Mouse (Mus musculus) liver, postnatal 0 days (tissue): ENCODE results near the gene Mgat5. TPM values are rescaled to one million over a fixed set of nuclear protein-coding genes. Genes with fewer than 3 reads are reported as not detected.

ENCODE experiments used
- ATAC-seq: fragments of 200-750 bp; cut with Nextera tagmentation; 2 replicates; pipeline ENCODE4 v1.8.0; 2017; ENCODE audit warnings: mild to moderate bottlenecking, moderate library complexity
- DNase-seq: peaks from one replicate; pipeline ENCODE4 v3.0.0-alpha.2; 2016
- H3K27ac ChIP-seq: fragments of 300-500 bp; sonication (generic); 2 replicates; pipeline ENCODE4 v1.5.1; 2014; ENCODE audit warnings: antibody characterized with exemption, moderate library complexity, mild to moderate bottlenecking, low read depth
- H3K27me3 ChIP-seq: fragments of 300-500 bp; sonication (generic); 2 replicates; pipeline ENCODE4 v1.6.1; 2014; ENCODE audit warnings: low read length, control low read depth, mixed read lengths; ENCODE audit not compliant: insufficient read depth
- H3K36me3 ChIP-seq: fragments of 300-500 bp; sonication (generic); replicated peaks from 2 replicates; pipeline ENCODE4 v1.6.1; 2014; ENCODE audit warnings: mild to moderate bottlenecking, control low read depth, low read length, moderate library complexity, mixed read lengths; ENCODE audit not compliant: insufficient read depth
- H3K4me1 ChIP-seq: fragments of 300-500 bp; sonication (generic); 2 replicates; pipeline ENCODE4 v1.6.1; 2014; ENCODE audit warnings: antibody characterized with exemption, mild to moderate bottlenecking, control low read depth; ENCODE audit not compliant: insufficient read depth
- H3K4me2 ChIP-seq: fragments of 300-500 bp; sonication (generic); 2 replicates; pipeline ENCODE4 v1.6.1; 2014; ENCODE audit warnings: low read depth, mild to moderate bottlenecking, low read length, moderate library complexity, mixed read lengths
- H3K4me3 ChIP-seq: fragments of 300-500 bp; sonication (generic); 2 replicates; pipeline ENCODE4 v1.5.1; 2014; ENCODE audit warnings: low read depth, low read length
- H3K9ac ChIP-seq: fragments of 300-500 bp; sonication (generic); replicated peaks from 2 replicates; pipeline ENCODE4 v1.6.1; 2014; ENCODE audit warnings: mild to moderate bottlenecking, moderate library complexity
- H3K9me3 ChIP-seq: fragments of 300-500 bp; sonication (generic); 2 replicates; pipeline ENCODE4 v1.6.1; 2016; ENCODE audit warnings: mild to moderate bottlenecking, control low read depth, low read length, mixed read lengths
- CTCF ChIP-seq: sonication (generic); IDR thresholded peaks from 2 replicates; pipeline ENCODE4 v1.5.1; 2016; ENCODE audit warnings: antibody characterized with exemption, low read depth
- EP300 ChIP-seq: IDR thresholded peaks from 2 replicates; pipeline ENCODE4 v1.6.1; 2016; ENCODE audit warnings: antibody characterized with exemption, low read depth, mild to moderate bottlenecking
- WGBS: fragments of 180-500 bp; shearing (Covaris S2); extraction: QIAGEN DNeasy Blood & Tissue Kit; methylation state at CpG from one replicate; pipeline ENCODE4 v1.1.7; 2014; ENCODE audit not compliant: insufficient replicate concordance; 5-methylcytosine and 5-hydroxymethylcytosine counted together
- polyA plus RNA-seq: library from polyadenylated mRNA; unstranded; fragments of >200 nt; fragmentation: Nextera tagmentation; extraction: Ambion mirVana; gene quantifications from 2 replicates; pipeline ENCODE4 v1.2.1, GENCODE M21; 2015

Gene Mgat5
- polyA plus RNA-seq, 1 experiment from 2014 or later: 0.86 TPM

DNA sequence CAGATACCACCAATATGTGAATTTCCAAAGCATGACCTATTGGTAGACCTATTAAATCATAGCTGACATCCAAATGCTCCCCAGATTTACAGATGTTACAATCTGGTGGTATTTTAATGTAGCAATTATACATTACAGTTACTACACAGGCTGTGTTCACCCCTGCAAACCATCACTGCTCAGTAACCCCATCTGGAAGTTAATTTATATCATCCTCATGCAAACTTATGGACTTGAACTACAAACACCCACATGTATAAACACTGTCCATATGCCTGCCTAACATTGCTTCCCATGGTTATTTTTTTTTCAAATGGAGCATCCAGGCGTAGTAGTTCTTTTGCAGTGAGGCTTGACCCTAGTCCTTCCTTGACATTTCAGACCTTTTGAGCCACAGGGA lies 236.2 kb downstream of the Mgat5 start:
- ATAC-seq: no peak
- WGBS: 78% methylated on average over 1 of the region's 1 CpGs
- Histone ChIP-seq H3K9me3 (no peaks in the 10 kb centered on the region), H3K9ac (no peak overlapping the region), H3K4me3 (no peak overlapping the region), H3K4me2 (no peak overlapping the region), H3K27me3 (no peaks in the 10 kb centered on the region), H3K36me3 (no peaks in the 10 kb centered on the region), H3K27ac (no peak overlapping the region), H3K4me1 (no peaks in the 10 kb centered on the region)
- no peak for DNase-seq
- TF ChIP-seq CTCF: no peak

DNA sequence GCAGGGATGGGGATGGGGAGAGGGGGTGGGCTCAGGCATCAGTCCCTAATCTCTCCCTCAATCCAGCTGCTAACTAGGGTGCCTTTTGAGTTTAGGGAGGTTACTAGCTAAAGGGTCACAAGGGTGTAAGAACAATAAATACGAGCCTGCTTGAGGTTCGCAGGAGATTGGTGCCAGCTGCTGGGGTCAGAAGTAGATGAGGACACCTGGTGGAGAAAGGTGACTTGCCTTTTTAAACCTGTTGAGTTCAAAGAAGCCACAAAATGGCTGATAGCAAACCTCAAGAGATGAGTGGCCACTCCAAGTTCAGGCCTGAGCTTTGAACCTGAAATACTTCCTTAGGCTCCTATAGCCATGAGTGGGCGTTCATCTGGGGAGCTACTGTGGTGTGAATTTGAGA lies 236.9 kb downstream of the Mgat5 start:
- no peaks in the 10 kb centered on the region for H3K9me3 ChIP-seq
- H3K27me3 ChIP-seq: no peaks in the 10 kb centered on the region
- TF ChIP-seq CTCF (no peak), EP300 (no peak)
- ATAC-seq (no peak), DNase-seq (no peak)
- no peak overlapping the region for H3K27ac ChIP-seq
- no peaks in the 10 kb centered on the region for H3K4me1 ChIP-seq
- 69% methylated on average over 3 of the region's 3 CpGs for WGBS
- H3K4me2 ChIP-seq: no peak overlapping the region
- H3K4me3 ChIP-seq: no peak overlapping the region
- H3K9ac ChIP-seq: no peak overlapping the region
- no peaks in the 10 kb centered on the region for H3K36me3 ChIP-seq

DNA sequence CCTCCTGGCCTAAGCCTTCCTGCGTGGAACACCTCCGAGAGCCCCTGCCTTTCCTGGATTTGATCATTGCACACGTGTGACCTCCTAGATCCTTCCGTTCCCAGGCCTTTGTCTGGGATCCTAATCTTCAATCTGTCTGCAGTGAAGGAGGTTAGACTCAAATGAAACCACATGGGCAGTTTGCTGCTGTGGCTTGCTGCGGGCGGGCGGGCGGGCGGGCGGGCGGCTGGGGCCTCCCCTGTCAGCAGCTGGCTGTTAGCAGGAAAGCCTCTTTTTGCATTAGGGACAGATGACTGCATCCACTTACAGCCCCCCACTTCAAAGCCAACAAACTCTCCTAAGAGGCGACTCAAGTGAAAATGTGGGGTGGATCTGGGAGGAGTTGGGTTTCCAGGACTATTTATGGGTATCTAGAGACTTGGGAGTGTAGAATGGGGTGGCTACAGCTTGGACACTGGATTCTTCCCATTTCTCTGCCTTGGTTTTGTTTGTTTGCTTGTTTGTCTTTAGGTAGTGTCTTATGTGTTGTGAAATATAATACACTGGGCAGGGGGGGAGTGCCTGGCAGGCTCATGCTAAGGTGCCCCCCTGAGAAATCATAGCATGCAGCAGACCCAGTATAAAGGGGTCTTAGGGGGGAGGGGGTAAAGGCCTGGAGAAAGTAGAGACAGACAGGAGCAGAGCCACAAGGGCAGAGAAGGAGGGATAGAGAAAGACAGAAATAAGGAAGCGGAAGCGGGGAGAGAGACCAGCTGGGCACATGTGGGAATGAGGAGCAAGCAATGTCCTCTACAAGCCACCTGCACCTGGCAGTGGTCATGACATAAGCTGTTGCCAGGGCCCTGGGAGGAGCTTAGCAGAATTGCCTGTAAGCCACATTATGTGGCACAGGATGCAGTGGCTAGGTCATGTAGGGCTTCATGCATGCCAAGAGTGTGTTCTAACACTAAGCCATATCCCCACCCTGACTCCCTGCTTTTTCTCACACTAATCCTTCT lies 238.4 kb downstream of the Mgat5 start:
- Histone ChIP-seq H3K4me3 (no peak overlapping the region), H3K9ac (no peak overlapping the region), H3K4me2 (no peak overlapping the region), H3K27me3 (no peaks in the 10 kb centered on the region), H3K27ac (no peak overlapping the region), H3K36me3 (peaks cover 4% of the 10 kb centered on the region; the same call in 1 of the 2 replicates), H3K9me3 (no peaks in the 10 kb centered on the region), H3K4me1 (no peaks in the 10 kb centered on the region)
- DNase-seq (no peak), ATAC-seq (no peak)
- TF ChIP-seq CTCF (no peak), EP300 (no peak)
- 73% methylated on average over 14 of the region's 14 CpGs for WGBS

DNA sequence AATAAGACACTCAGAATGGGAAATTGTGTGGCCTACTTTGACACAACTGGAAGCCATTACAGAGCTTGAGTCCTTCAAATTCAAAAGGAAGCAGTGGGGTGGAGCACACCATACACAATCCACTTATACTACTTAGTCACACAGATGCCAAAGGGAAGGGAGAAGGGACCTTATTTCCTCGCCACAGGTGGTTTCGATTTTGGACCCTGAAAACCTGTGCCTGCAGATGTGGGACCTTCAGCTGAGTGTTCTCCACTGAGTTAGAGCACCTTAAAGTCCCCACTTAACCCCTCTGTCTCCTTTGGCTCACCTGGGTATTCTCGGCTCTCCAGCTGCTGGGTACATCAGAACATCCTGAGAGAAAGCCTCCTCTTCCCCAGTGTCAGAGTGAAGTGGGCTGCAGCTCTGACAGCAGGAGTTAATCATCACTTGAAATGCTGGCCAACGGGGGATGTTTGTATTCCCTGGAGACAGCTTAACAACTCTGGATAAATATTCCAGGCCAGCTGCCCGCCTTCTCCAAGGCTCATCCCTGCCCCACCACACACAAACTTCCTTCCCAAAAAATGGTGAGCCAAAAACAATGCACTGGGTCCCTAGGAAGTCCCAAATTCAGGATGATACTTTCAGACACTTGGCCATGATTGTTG lies 240.1 kb downstream of the Mgat5 start:
- TF ChIP-seq CTCF (no peak), EP300 (no peak)
- WGBS: 63% methylated on average over 5 of the region's 5 CpGs
- no peaks in the 10 kb centered on the region for H3K27me3 ChIP-seq
- H3K36me3 ChIP-seq: peaks cover 7% of the 10 kb centered on the region
- H3K4me2 ChIP-seq: no peak overlapping the region
- no peak overlapping the region for H3K9ac ChIP-seq
- DNase-seq: no peak
- H3K27ac ChIP-seq: no peak overlapping the region
- no peaks in the 10 kb centered on the region for H3K9me3 ChIP-seq
- no peak for ATAC-seq
- no peaks in the 10 kb centered on the region for H3K4me1 ChIP-seq
- no peak overlapping the region for H3K4me3 ChIP-seq

DNA sequence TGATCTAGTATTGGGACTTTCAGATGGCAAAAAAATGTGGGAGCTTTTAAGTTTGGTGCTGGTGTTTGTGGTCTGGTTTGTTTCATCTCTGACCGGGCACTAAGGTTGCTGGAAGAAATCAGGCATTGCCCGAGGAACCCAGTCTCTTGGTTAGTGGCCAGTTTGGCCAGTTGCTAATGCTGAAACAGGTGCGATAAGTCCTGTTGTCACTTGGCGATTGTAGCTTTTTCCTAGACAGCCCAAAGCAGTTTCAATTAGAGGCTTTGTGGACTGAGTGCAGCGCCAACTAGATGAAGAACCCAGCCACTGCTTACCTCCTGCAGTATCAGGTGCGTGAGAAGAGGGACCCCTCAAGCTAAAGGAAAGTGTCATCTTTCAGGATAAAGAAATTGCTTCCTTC lies 248.6 kb downstream of the Mgat5 start:
- no peak for DNase-seq
- no peak for ATAC-seq
- H3K27me3 ChIP-seq: no peaks in the 10 kb centered on the region
- peaks cover 2% of the 10 kb centered on the region for H3K36me3 ChIP-seq
- H3K9ac ChIP-seq: no peak overlapping the region
- H3K4me2 ChIP-seq: no peak overlapping the region
- H3K4me3 ChIP-seq: no peak overlapping the region
- no peaks in the 10 kb centered on the region for H3K9me3 ChIP-seq
- WGBS: 88% methylated on average over 6 of the region's 6 CpGs
- TF ChIP-seq EP300: no peak
- no peak for TF ChIP-seq CTCF
- H3K4me1 ChIP-seq: no peaks in the 10 kb centered on the region
- no peak overlapping the region for H3K27ac ChIP-seq

DNA sequence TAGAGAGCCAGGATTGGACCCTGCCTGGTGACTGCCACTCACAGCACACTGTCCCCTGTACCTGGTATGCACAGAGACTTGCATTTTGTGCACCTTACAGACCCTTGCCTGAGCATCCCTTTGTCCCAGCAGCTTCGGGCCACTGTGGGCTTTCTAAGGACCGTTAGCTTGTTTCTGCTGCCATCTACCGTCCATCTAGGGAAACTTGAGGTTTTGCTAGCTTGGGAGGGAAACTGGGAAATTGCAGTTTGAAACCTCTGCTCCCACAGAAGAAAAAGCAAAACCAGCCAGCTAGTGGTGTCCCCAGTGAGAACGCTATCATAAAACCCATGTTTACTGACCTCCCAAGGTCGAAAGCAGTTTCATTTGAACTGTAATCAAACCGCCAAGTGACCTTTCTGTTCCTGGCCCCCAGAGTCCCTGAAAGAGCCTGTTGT lies 254.2 kb downstream of the Mgat5 start:
- Histone ChIP-seq H3K36me3 (no peaks in the 10 kb centered on the region; the same call in 1 of the 2 replicates), H3K4me3 (no peak overlapping the region), H3K4me1 (no peaks in the 10 kb centered on the region), H3K9me3 (no peaks in the 10 kb centered on the region), H3K27ac (no peak overlapping the region), H3K27me3 (no peaks in the 10 kb centered on the region), H3K4me2 (no peak overlapping the region), H3K9ac (no peak overlapping the region)
- 18% methylated on average over 6 of the region's 6 CpGs for WGBS
- TF ChIP-seq CTCF: peak; percentile 85
- no peak for TF ChIP-seq EP300
- ATAC-seq: peak; percentile 36; the same call in 1 of the 2 replicates
- peak; percentile 45 for DNase-seq
